Mouse (Mus musculus): ENCODE results near the gene Gm11595. TPM values are rescaled to one million over a fixed set of nuclear protein-coding genes. Genes with fewer than 3 reads are reported as not detected.

Gene Gm11595
- total and polyA plus RNA-seq, 3 experiments, result not detected

Other genes starting within 250 kb of the Gm11595 start
Only the 20 nearest of the 42 such genes appear.
- gene Krtap4-7, start 128.8 kb downstream of the Gm11595 start, total RNA-seq (2012; rRNA removed), result not detected in 2 replicates
- gene Krtap4-7, start 128.8 kb downstream of the Gm11595 start, total RNA-seq (2014; rRNA removed), result not detected in 2 replicates
- not detected in 2 replicates for gene Krtap4-7, start 128.8 kb downstream of the Gm11595 start, polyA plus RNA-seq (2012; ENCODE audit: insufficient read length, low read depth)
- not detected in 2 replicates for gene Gm11555, start 122.7 kb downstream of the Gm11595 start, total RNA-seq (2012; rRNA removed)
- gene Gm11555, start 122.7 kb downstream of the Gm11595 start, total RNA-seq (2014; rRNA removed), result not detected in 2 replicates
- gene Gm11555, start 122.7 kb downstream of the Gm11595 start, polyA plus RNA-seq (2012; ENCODE audit: insufficient read length, low read depth), result not detected in 2 replicates
- gene Gm11563, start 114.0 kb downstream of the Gm11595 start, total RNA-seq (2012; rRNA removed), result not detected in 2 replicates
- not detected in 2 replicates for gene Gm11563, start 114.0 kb downstream of the Gm11595 start, total RNA-seq (2014; rRNA removed)
- gene Gm11563, start 114.0 kb downstream of the Gm11595 start, polyA plus RNA-seq (2012; ENCODE audit: insufficient read length, low read depth), result not detected in 2 replicates
- gene Krtap4-6, start 107.0 kb downstream of the Gm11595 start, total RNA-seq (2012; rRNA removed), result not detected in 2 replicates
- not detected in 2 replicates for gene Krtap4-6, start 107.0 kb downstream of the Gm11595 start, total RNA-seq (2014; rRNA removed)
- not detected in 2 replicates for gene Krtap4-6, start 107.0 kb downstream of the Gm11595 start, polyA plus RNA-seq (2012; ENCODE audit: insufficient read length, low read depth)
- not detected in 2 replicates for gene Gm14190, start 82.2 kb downstream of the Gm11595 start, total RNA-seq (2012; rRNA removed)
- not detected in 2 replicates for gene Gm14190, start 82.2 kb downstream of the Gm11595 start, total RNA-seq (2014; rRNA removed)
- not detected in 2 replicates for gene Gm14190, start 82.2 kb downstream of the Gm11595 start, polyA plus RNA-seq (2012; ENCODE audit: insufficient read length, low read depth)
- gene Gm14180, start 38.6 kb downstream of the Gm11595 start, total RNA-seq (2012; rRNA removed), result not detected in 2 replicates
- not detected in 2 replicates for gene Gm14180, start 38.6 kb downstream of the Gm11595 start, total RNA-seq (2014; rRNA removed)
- not detected in 2 replicates for gene Gm14180, start 38.6 kb downstream of the Gm11595 start, polyA plus RNA-seq (2012; ENCODE audit: insufficient read length, low read depth)
- gene Krtap4-8, start 7.8 kb upstream of the Gm11595 start, total RNA-seq (2012; rRNA removed), result not detected in 2 replicates
- not detected in 2 replicates for gene Krtap4-8, start 7.8 kb upstream of the Gm11595 start, total RNA-seq (2014; rRNA removed)
- not detected in 2 replicates for gene Krtap4-8, start 7.8 kb upstream of the Gm11595 start, polyA plus RNA-seq (2012; ENCODE audit: insufficient read length, low read depth)
- not detected in 2 replicates for gene Krtap4-9, start 12.3 kb upstream of the Gm11595 start, total RNA-seq (2012; rRNA removed)
- not detected in 2 replicates for gene Krtap4-9, start 12.3 kb upstream of the Gm11595 start, total RNA-seq (2014; rRNA removed)
- gene Krtap4-9, start 12.3 kb upstream of the Gm11595 start, polyA plus RNA-seq (2012; ENCODE audit: insufficient read length, low read depth), result not detected in 2 replicates
- gene Gm11596, start 20.6 kb upstream of the Gm11595 start, total RNA-seq (2012; rRNA removed), result not detected in 2 replicates
- gene Gm11596, start 20.6 kb upstream of the Gm11595 start, total RNA-seq (2014; rRNA removed), result not detected in 2 replicates
- not detected in 2 replicates for gene Gm11596, start 20.6 kb upstream of the Gm11595 start, polyA plus RNA-seq (2012; ENCODE audit: insufficient read length, low read depth)
- not detected in 2 replicates for gene Gm11569, start 26.0 kb upstream of the Gm11595 start, total RNA-seq (2012; rRNA removed)
- not detected in 2 replicates for gene Gm11569, start 26.0 kb upstream of the Gm11595 start, total RNA-seq (2014; rRNA removed)
- not detected in 2 replicates for gene Gm11569, start 26.0 kb upstream of the Gm11595 start, polyA plus RNA-seq (2012; ENCODE audit: insufficient read length, low read depth)
- gene Gm11554, start 31.5 kb upstream of the Gm11595 start, total RNA-seq (2012; rRNA removed), result not detected in 2 replicates
- not detected in 2 replicates for gene Gm11554, start 31.5 kb upstream of the Gm11595 start, total RNA-seq (2014; rRNA removed)
- gene Gm11554, start 31.5 kb upstream of the Gm11595 start, polyA plus RNA-seq (2012; ENCODE audit: insufficient read length, low read depth), result not detected in 2 replicates
- not detected in 2 replicates for gene Krtap4-13, start 37.0 kb upstream of the Gm11595 start, total RNA-seq (2012; rRNA removed)
- not detected in 2 replicates for gene Krtap4-13, start 37.0 kb upstream of the Gm11595 start, total RNA-seq (2014; rRNA removed)
- gene Krtap4-13, start 37.0 kb upstream of the Gm11595 start, polyA plus RNA-seq (2012; ENCODE audit: insufficient read length, low read depth), result not detected in 2 replicates
- gene Gm11564, start 42.8 kb upstream of the Gm11595 start, total RNA-seq (2012; rRNA removed), result not detected in 2 replicates
- gene Gm11564, start 42.8 kb upstream of the Gm11595 start, total RNA-seq (2014; rRNA removed), result not detected in 2 replicates
- gene Gm11564, start 42.8 kb upstream of the Gm11595 start, polyA plus RNA-seq (2012; ENCODE audit: insufficient read length, low read depth), result not detected in 2 replicates
- not detected in 2 replicates for gene 2300003K06Rik, start 65.2 kb upstream of the Gm11595 start, total RNA-seq (2012; rRNA removed)
- gene 2300003K06Rik, start 65.2 kb upstream of the Gm11595 start, total RNA-seq (2014; rRNA removed), result not detected in 2 replicates
- not detected in 2 replicates for gene 2300003K06Rik, start 65.2 kb upstream of the Gm11595 start, polyA plus RNA-seq (2012; ENCODE audit: insufficient read length, low read depth)
- not detected in 2 replicates for gene Krtap4-16, start 78.7 kb upstream of the Gm11595 start, total RNA-seq (2012; rRNA removed)
- not detected in 2 replicates for gene Krtap4-16, start 78.7 kb upstream of the Gm11595 start, total RNA-seq (2014; rRNA removed)
- gene Krtap4-16, start 78.7 kb upstream of the Gm11595 start, polyA plus RNA-seq (2012; ENCODE audit: insufficient read length, low read depth), result not detected in 2 replicates
- gene Gm11568, start 85.0 kb upstream of the Gm11595 start, total RNA-seq (2012; rRNA removed), result not detected in 2 replicates
- gene Gm11568, start 85.0 kb upstream of the Gm11595 start, total RNA-seq (2014; rRNA removed), result not detected in 2 replicates
- gene Gm11568, start 85.0 kb upstream of the Gm11595 start, polyA plus RNA-seq (2012; ENCODE audit: insufficient read length, low read depth), result not detected in 2 replicates
- not detected in 2 replicates for gene Gm11559, start 91.6 kb upstream of the Gm11595 start, total RNA-seq (2012; rRNA removed)
- gene Gm11559, start 91.6 kb upstream of the Gm11595 start, total RNA-seq (2014; rRNA removed), result not detected in 2 replicates
- not detected in 2 replicates for gene Gm11559, start 91.6 kb upstream of the Gm11595 start, polyA plus RNA-seq (2012; ENCODE audit: insufficient read length, low read depth)
- gene Krtap9-1, start 100.5 kb upstream of the Gm11595 start, total RNA-seq (2012; rRNA removed), result not detected in 2 replicates
- gene Krtap9-1, start 100.5 kb upstream of the Gm11595 start, total RNA-seq (2014; rRNA removed), result not detected in 2 replicates
- gene Krtap9-1, start 100.5 kb upstream of the Gm11595 start, polyA plus RNA-seq (2012; ENCODE audit: insufficient read length, low read depth), result not detected in 2 replicates
- not detected in 2 replicates for gene Gm11567, start 106.3 kb upstream of the Gm11595 start, total RNA-seq (2012; rRNA removed)
- gene Gm11567, start 106.3 kb upstream of the Gm11595 start, total RNA-seq (2014; rRNA removed), result not detected in 2 replicates
- not detected in 2 replicates for gene Gm11567, start 106.3 kb upstream of the Gm11595 start, polyA plus RNA-seq (2012; ENCODE audit: insufficient read length, low read depth)
- not detected in 2 replicates for gene Krtap31-1, start 135.0 kb upstream of the Gm11595 start, total RNA-seq (2012; rRNA removed)
- not detected in 2 replicates for gene Krtap31-1, start 135.0 kb upstream of the Gm11595 start, total RNA-seq (2014; rRNA removed)
- not detected in 2 replicates for gene Krtap31-1, start 135.0 kb upstream of the Gm11595 start, polyA plus RNA-seq (2012; ENCODE audit: insufficient read length, low read depth)